Mouse (Mus musculus) gastrocnemius, adult 2 months (tissue): ENCODE data around the gene Lcor. TPM values are rescaled to one million over a fixed set of nuclear protein-coding genes. Genes with fewer than 3 reads are reported as not detected.

Experiments
- DNase-seq: peaks from one replicate; pipeline ENCODE4 v3.0.0; 2022
- H3K27ac ChIP-seq: fragments of 200-600 bp; 2 replicates; pipeline ENCODE4 v1.8.1; 2022; ENCODE audit warnings: mild to moderate bottlenecking
- H3K4me3 ChIP-seq: fragments of 200-600 bp; 2 replicates; pipeline ENCODE4 v1.8.1; 2022; ENCODE audit warnings: mild to moderate bottlenecking, moderate library complexity
- CTCF ChIP-seq: fragments of 200-600 bp; IDR thresholded peaks from 2 replicates; pipeline ENCODE4 v1.8.1; 2022; ENCODE audit warnings: antibody characterized with exemption, mild to moderate bottlenecking, moderate library complexity
- intact Hi-C: fragments of 180-260 bp; cut with DNase I; formaldehyde crosslinking; loops from one replicate; pipeline ENCODE4 v1.15.1; 2025
- total RNA-seq, 2 experiments: library from RNA; stranded (reverse); gene quantifications; 2 replicates each; pipeline ENCODE4 v1.2.3; 2021

Lcor gene
- total RNA-seq, 2 experiments from 2014 or later: 13.0 to 18.9 TPM

GRCm38 (mm10) chr19:41523798-41524563 is 41.5 kb downstream of the Lcor start:
- H3K4me3 ChIP-seq: no peak overlapping the region
- no peak for DNase-seq
- no peak for TF ChIP-seq CTCF
- peak overlapping the region; percentile 50 for H3K27ac ChIP-seq
- intact Hi-C loops: no loop called here

GRCm38 (mm10) chr19:41529169-41529568 is 46.7 kb downstream of the Lcor start:
- DNase-seq: no peak
- intact Hi-C loops: no loop called here
- no peak overlapping the region for H3K4me3 ChIP-seq
- no peak overlapping the region for H3K27ac ChIP-seq
- TF ChIP-seq CTCF: no peak

- no peak for TF ChIP-seq CTCF
- no peak overlapping the region for H3K4me3 ChIP-seq
- intact Hi-C loops: no loop called here
- no peak for DNase-seq
- H3K27ac ChIP-seq: no peak overlapping the region
Measured at GRCm38 (mm10) chr19:41534021-41534420, 51.6 kb downstream of the Lcor start.

GRCm38 (mm10) chr19:41556981-41557380 is 74.5 kb downstream of the Lcor start:
- intact Hi-C loops: no loop called here
- Histone ChIP-seq H3K4me3 (no peak overlapping the region), H3K27ac (no peak overlapping the region)
- DNase-seq: no peak
- TF ChIP-seq CTCF: no peak

GRCm38 (mm10) chr19:41557491-41557890 is 75.1 kb downstream of the Lcor start:
- H3K27ac ChIP-seq: no peak overlapping the region
- no peak for DNase-seq
- TF ChIP-seq CTCF: no peak
- intact Hi-C loops: no loop called here
- no peak overlapping the region for H3K4me3 ChIP-seq

- intact Hi-C loops: no loop called here
- no peak for TF ChIP-seq CTCF
- Histone ChIP-seq H3K4me3 (no peak overlapping the region), H3K27ac (no peak overlapping the region)
- no peak for DNase-seq
Measured at GRCm38 (mm10) chr19:41558891-41559486, 76.6 kb downstream of the Lcor start.

- no peak overlapping the region for H3K27ac ChIP-seq
- no peak for DNase-seq
- H3K4me3 ChIP-seq: no peak overlapping the region
- intact Hi-C loops: no loop called here
- no peak for TF ChIP-seq CTCF
Measured at GRCm38 (mm10) chr19:41560856-41561255, 78.4 kb downstream of the Lcor start.

GRCm38 (mm10) chr19:41568791-41569190 is 86.4 kb downstream of the Lcor start:
- no peak overlapping the region for H3K4me3 ChIP-seq
- H3K27ac ChIP-seq: no peak overlapping the region
- DNase-seq: no peak
- intact Hi-C loops: no loop called here
- no peak for TF ChIP-seq CTCF

- Histone ChIP-seq H3K27ac (no peak overlapping the region), H3K4me3 (no peak overlapping the region)
- DNase-seq: no peak
- intact Hi-C loops: no loop called here
- no peak for TF ChIP-seq CTCF
Measured at GRCm38 (mm10) chr19:41573700-41574099, 91.3 kb downstream of the Lcor start.

- Histone ChIP-seq H3K4me3 (no peak overlapping the region), H3K27ac (no peak overlapping the region)
- intact Hi-C loops: no loop called here
- DNase-seq: no peak
- TF ChIP-seq CTCF: no peak
Measured at GRCm38 (mm10) chr19:41577576-41577975, 95.1 kb downstream of the Lcor start.

- peak; percentile 76 for DNase-seq
- intact Hi-C loops: no loop called here
- Histone ChIP-seq H3K27ac (peak overlapping the region; percentile 13; the same call in 1 of the 2 replicates), H3K4me3 (no peak overlapping the region)
- TF ChIP-seq CTCF: no peak
Measured at GRCm38 (mm10) chr19:41579311-41579920, 97.0 kb downstream of the Lcor start.

- intact Hi-C loops: no loop called here
Measured at GRCm38 (mm10) chr19:41581706-41582420, 99.4 kb downstream of the Lcor start, which contains the start of gene Gm340. TSS of gene Gm340 (plus strand) at chr19:41582370.

GRCm38 (mm10) chr19:41582918-41583514 is 100.6 kb downstream of the Lcor start:
- Histone ChIP-seq H3K4me3 (no peak overlapping the region), H3K27ac (no peak overlapping the region)
- intact Hi-C loops: no loop called here
- no peak for TF ChIP-seq CTCF
- DNase-seq: no peak

More at GRCm38 (mm10) chr19:41581706-41582420, 99.4 kb downstream of the Lcor start, which contains the start of gene Gm340:
- peak within 1 kb of the TSS; percentile 73 for H3K27ac ChIP-seq
- H3K4me3 ChIP-seq: no peak within 1 kb of the TSS
- TF ChIP-seq CTCF: no peak
- DNase-seq: peak; percentile 70
